Mouse (Mus musculus): ENCODE data around the gene Cpne7.

DNA sequence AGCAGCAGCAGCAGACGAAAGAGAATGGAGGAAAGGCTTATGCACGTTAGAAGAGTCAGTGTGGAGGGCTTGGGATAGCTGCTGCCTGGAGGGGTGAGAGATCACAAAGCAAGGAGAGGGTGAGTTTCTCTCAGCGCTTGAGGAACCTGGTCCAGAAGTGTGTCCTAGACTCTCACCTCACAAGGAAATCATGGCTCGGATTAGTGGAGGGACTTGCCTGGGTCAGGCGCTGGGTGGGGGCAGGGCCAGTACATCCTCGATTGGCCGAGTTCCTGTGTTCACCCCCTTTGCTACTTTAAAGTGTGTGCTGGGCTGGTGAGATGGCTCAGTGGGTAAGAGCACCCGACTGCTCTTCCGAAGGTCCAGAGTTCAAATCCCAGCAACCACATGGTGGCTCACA, 18.6 kb downstream of the Cpne7 start:
- TF ChIP-seq CTCF (IDR thresholded peaks at IDR 0.05; ENCODE audit: control insufficient read depth, insufficient read depth, low read length) (no peak), POLR2A (IDR thresholded peaks at IDR 0.05; ENCODE audit: borderline replicate concordance, control insufficient read depth, low read depth, low read length) (no peak)
